Mouse (Mus musculus): ENCODE data around the gene Nrxn3. TPM values are rescaled to one million over a fixed set of nuclear protein-coding genes. Genes with fewer than 3 reads are reported as not detected.
A peak's percentile ranks its signal among the peaks of the same experiment; 100 is the strongest.

Gene Nrxn3
- polyA plus RNA-seq, 1 experiment from 2014 or later: 42.5 TPM

DNA sequence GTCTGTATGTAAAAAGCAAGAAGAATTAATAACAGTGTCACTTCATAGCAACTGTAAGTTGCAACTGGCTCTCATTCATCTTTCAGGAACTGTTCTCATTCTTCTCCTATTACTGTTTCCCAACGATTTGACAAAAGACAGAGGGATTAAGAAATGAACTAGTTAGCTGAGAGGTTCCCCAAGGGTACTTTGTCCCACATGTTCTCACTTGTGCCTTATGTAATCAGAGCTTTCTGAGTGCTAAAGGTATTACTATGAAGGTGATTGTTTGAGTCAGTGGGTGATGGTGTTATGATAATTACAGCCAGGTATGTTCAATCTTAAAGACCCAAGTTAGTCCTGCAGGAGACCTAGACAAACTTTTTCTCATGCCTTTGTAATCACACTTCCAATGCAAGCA is 918.8 kb downstream of the Nrxn3 start:
- no peak overlapping the region for H3K4me3 ChIP-seq
- H3K27ac ChIP-seq (replicated peaks): no peak overlapping the region
- H3K9me3 ChIP-seq: no peaks in the 10 kb centered on the region
- ATAC-seq (ENCODE audit: low FRiP score, low read depth): no peak
- H3K36me3 ChIP-seq: no peaks in the 10 kb centered on the region
- H3K9ac ChIP-seq (replicated peaks): no peak overlapping the region
- H3K4me2 ChIP-seq (replicated peaks): no peak overlapping the region
- 27% methylated on average over 1 of the region's 1 CpGs for WGBS
- no peaks in the 10 kb centered on the region for H3K27me3 ChIP-seq
- H3K4me1 ChIP-seq: no peaks in the 10 kb centered on the region

DNA sequence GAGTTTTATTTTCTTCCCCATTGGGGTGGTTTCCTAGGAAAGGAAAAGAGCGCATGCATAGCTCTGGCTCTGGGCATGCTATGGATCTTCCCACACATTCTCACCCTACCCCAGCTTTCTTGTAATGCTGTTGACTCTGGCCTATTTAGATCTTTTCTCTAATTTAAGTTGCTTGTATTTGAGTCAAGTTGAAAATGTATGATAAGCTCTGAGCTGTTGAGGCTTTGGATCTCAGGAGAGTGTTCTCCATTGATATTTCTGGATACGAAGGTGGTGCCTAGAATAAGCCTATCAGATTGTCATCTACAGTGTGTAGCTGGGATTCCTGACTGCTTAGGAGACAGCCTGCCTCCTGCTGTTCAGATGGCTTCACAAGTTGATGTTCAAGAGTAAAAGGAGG is 930.5 kb downstream of the Nrxn3 start:
- no peaks in the 10 kb centered on the region for H3K27me3 ChIP-seq
- no peak overlapping the region for H3K4me2 ChIP-seq (replicated peaks)
- H3K4me1 ChIP-seq: no peaks in the 10 kb centered on the region
- WGBS: 83% methylated on average over 2 of the region's 2 CpGs
- no peaks in the 10 kb centered on the region for H3K36me3 ChIP-seq
- H3K9ac ChIP-seq (replicated peaks): no peak overlapping the region
- no peak for ATAC-seq (ENCODE audit: low FRiP score, low read depth)
- H3K27ac ChIP-seq (replicated peaks): no peak overlapping the region
- H3K9me3 ChIP-seq: no peaks in the 10 kb centered on the region
- H3K4me3 ChIP-seq: no peak overlapping the region

DNA sequence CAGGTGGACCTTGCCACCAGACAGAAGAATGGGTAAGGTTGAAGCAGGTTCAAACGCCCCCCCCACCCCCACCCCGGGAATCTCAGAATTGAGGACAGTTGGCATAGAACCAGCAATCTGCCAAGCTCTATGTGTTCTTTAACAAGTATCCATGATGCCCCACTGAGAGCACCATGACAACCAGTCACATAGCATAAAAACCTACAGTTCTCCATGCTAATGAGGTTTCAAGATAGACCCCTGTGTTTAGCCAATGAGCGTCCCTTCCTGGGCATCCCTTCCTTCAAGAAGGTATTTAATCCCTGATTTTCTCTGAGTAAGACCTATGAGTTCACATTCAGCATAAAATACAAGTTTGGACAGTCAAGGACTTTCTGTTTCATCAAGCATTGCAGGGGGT is 938.5 kb downstream of the Nrxn3 start:
- Histone ChIP-seq H3K4me2 (replicated peaks) (no peak overlapping the region), H3K9me3 (no peaks in the 10 kb centered on the region), H3K9ac (replicated peaks) (no peak overlapping the region), H3K4me1 (peaks cover 8% of the 10 kb centered on the region; the same call in 1 of the 2 replicates), H3K27ac (replicated peaks) (no peak overlapping the region), H3K4me3 (no peak overlapping the region), H3K36me3 (no peaks in the 10 kb centered on the region), H3K27me3 (no peaks in the 10 kb centered on the region)
- 66% methylated on average over 3 of the region's 3 CpGs for WGBS
- peak; percentile 60 for ATAC-seq (ENCODE audit: low FRiP score, low read depth)

DNA sequence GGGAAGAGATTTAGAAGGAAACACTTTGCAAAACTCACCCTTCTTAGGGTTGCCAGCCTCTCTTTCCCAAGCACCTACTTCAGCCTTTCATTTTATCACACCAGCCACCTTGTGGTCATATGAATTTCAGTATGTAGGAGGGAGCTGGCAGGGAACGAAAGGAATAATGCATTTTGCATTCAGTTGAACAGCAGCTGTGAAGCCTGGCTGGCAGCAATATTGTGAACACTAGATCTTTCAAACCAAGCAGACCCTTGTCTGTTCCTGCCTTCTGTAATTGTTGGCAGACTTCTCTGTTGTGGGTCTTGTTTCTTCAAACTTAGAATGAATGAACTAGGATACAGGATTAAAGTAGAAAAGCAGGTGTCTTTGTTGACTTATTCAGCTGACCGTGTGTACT is 946.2 kb downstream of the Nrxn3 start:
- H3K4me3 ChIP-seq: no peak overlapping the region
- no peaks in the 10 kb centered on the region for H3K4me1 ChIP-seq
- no peaks in the 10 kb centered on the region for H3K36me3 ChIP-seq
- H3K27me3 ChIP-seq: no peaks in the 10 kb centered on the region
- no peak overlapping the region for H3K4me2 ChIP-seq (replicated peaks)
- ATAC-seq (ENCODE audit: low FRiP score, low read depth): no peak
- H3K9me3 ChIP-seq: no peaks in the 10 kb centered on the region
- no peak overlapping the region for H3K27ac ChIP-seq (replicated peaks)
- H3K9ac ChIP-seq (replicated peaks): no peak overlapping the region
- WGBS: 76% methylated on average over 2 of the region's 2 CpGs

DNA sequence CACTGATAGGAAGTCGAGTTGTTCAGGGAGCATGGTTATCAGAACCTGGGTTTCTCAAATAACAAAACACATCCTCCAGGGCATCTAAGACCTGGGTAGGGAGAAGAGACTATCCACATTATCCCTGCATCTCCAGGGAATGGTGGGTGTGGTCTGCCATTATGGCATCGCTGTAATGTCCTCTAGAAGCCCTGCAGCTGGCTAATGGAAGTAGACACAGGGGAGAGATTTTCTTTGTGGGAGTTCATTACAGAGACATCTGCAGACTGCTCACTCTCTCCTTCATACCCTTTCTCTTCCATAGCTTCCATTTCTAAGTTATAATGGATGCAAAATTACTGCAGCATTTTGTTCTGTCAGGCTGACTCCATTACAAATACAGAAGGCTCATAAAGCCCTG is 950.1 kb downstream of the Nrxn3 start:
- Histone ChIP-seq H3K36me3 (no peaks in the 10 kb centered on the region), H3K9ac (replicated peaks) (no peak overlapping the region), H3K4me1 (no peaks in the 10 kb centered on the region), H3K4me2 (replicated peaks) (no peak overlapping the region), H3K27ac (replicated peaks) (no peak overlapping the region), H3K27me3 (no peaks in the 10 kb centered on the region), H3K4me3 (no peak overlapping the region), H3K9me3 (no peaks in the 10 kb centered on the region)
- WGBS: 78% methylated on average over 2 of the region's 2 CpGs
- ATAC-seq (ENCODE audit: low FRiP score, low read depth): no peak

DNA sequence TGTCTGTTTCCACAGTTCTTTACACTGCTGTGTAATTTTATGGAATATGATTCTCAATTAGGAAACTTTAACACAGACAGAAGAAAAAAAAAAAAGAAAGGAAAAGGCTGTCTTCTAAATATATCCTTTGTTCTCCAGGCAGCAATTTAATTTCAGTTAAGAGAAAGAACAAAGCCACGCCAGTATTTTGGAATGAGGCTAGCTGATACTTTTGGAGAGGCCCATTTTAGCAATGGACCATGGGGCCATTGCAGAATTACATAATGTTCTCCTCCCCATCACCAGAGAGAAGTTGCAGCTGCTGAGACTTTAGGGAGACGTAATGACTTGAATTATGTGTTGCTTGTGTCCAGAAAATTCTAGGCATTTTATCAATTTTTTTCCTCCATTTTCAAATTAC is 963.0 kb downstream of the Nrxn3 start:
- 86% methylated on average over 2 of the region's 2 CpGs for WGBS
- Histone ChIP-seq H3K4me3 (no peak overlapping the region), H3K36me3 (no peaks in the 10 kb centered on the region), H3K27me3 (no peaks in the 10 kb centered on the region), H3K4me2 (replicated peaks) (no peak overlapping the region), H3K9me3 (no peaks in the 10 kb centered on the region), H3K9ac (replicated peaks) (no peak overlapping the region), H3K27ac (replicated peaks) (no peak overlapping the region), H3K4me1 (no peaks in the 10 kb centered on the region)
- no peak for ATAC-seq (ENCODE audit: low FRiP score, low read depth)

DNA sequence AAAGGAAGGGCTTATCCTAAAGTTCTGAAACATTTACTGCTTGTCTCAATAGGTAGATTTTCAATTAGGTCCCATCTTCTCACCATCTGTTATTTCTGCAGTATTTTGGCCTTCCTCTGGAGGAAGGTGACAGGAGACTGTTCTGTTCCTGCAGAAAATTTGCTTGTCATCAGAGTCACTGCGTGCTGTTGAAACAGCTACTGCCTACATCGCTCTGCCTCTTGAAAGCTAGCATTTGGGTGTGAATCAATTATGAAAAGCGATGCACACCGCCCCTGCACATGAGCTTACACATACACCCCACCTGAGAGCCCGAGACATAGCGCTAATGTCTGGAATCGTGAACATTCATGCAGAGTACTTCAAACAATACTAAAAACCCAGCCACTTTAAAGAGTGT is 966.4 kb downstream of the Nrxn3 start:
- H3K4me2 ChIP-seq (replicated peaks): no peak overlapping the region
- H3K27me3 ChIP-seq: no peaks in the 10 kb centered on the region
- H3K9me3 ChIP-seq: no peaks in the 10 kb centered on the region
- no peaks in the 10 kb centered on the region for H3K4me1 ChIP-seq
- no peak for ATAC-seq (ENCODE audit: low FRiP score, low read depth)
- H3K36me3 ChIP-seq: no peaks in the 10 kb centered on the region
- no peak overlapping the region for H3K9ac ChIP-seq (replicated peaks)
- no peak overlapping the region for H3K4me3 ChIP-seq
- no peak overlapping the region for H3K27ac ChIP-seq (replicated peaks)
- 93% methylated on average over 7 of the region's 7 CpGs for WGBS

DNA sequence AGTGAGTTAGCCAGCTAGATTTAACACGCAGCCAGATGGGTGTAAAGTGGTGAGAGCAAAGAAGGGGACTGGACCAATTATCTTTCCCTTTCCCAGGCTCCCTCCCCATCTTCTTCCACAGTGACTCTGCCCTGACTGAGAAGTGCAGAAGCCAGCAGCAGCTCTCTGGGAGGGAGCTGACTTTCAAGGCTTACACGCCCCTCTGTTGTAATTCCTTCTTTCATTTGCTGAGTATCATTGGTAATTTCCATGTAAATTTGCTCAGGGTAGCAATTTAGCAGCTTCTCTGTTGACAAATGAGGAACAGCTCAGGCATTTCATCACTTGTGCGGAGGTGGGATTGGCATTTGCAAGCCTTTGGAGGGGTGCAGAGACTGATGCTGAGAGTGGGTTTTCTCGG is 976.8 kb downstream of the Nrxn3 start:
- H3K27ac ChIP-seq (replicated peaks): no peak overlapping the region
- WGBS: 5% methylated on average over 4 of the region's 4 CpGs
- no peak overlapping the region for H3K4me3 ChIP-seq
- no peaks in the 10 kb centered on the region for H3K36me3 ChIP-seq
- no peaks in the 10 kb centered on the region; the same call in 1 of the 2 replicates for H3K27me3 ChIP-seq
- no peaks in the 10 kb centered on the region for H3K9me3 ChIP-seq
- no peak overlapping the region for H3K4me2 ChIP-seq (replicated peaks)
- no peak for ATAC-seq (ENCODE audit: low FRiP score, low read depth)
- no peak overlapping the region for H3K9ac ChIP-seq (replicated peaks)
- 0 out of 2 replicates have a peak, but pooled peaks cover 2% of the 10 kb centered on the region for H3K4me1 ChIP-seq

DNA sequence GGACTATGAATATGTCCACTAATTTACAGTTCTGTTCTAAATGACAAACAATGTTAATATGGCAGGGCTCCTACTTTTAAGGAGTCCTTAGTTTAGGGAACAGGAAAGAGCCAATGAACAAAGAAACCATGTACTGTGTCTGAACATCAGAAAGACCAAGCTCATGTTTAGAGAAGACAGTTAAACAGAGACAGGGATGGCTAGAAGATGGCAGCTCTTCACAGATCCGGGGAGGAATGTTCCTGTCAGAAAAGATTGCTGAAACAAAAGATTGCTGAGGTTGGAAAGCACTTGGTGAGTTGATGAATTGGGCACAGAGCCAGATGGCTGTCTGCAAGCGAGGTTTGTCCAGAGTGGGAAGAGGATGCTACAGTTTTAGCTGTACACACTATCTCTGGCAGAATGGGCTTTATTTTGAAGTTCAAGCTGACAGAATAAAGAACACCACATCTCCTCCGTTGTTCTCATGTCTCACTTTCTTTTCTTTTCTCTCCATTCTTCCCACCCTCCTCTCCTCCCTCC is 978.3 kb downstream of the Nrxn3 start:
- ATAC-seq (ENCODE audit: low FRiP score, low read depth): no peak
- Histone ChIP-seq H3K27me3 (no peaks in the 10 kb centered on the region; the same call in 1 of the 2 replicates), H3K4me2 (replicated peaks) (no peak overlapping the region), H3K27ac (replicated peaks) (no peak overlapping the region), H3K9ac (replicated peaks) (no peak overlapping the region), H3K4me3 (no peak overlapping the region), H3K9me3 (no peaks in the 10 kb centered on the region), H3K36me3 (no peaks in the 10 kb centered on the region), H3K4me1 (0 out of 2 replicates have a peak, but pooled peaks cover 2% of the 10 kb centered on the region)
- WGBS: 72% methylated on average over 3 of the region's 3 CpGs

DNA sequence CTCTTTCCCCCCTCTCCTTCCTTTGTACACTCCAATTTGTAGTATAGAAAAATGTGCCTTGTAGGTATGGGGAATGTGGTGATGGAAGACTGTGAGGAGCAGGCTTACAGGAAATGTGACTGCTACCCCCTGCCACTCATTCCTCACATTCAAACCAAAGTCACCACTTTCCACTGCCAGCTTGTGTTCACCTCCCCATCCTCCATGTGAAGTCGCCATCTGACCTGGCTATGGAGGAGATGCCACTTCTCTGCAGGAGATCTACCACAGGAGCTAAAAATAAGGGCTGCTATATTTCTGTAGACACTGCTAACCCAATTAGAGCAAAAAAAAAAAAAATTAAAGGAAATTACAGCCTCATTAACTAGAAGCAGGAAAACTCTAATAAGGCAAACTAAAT is 980.3 kb downstream of the Nrxn3 start:
- H3K9me3 ChIP-seq: no peaks in the 10 kb centered on the region
- WGBS: 83% methylated on average over 1 of the region's 1 CpGs
- H3K9ac ChIP-seq (replicated peaks): no peak overlapping the region
- H3K36me3 ChIP-seq: no peaks in the 10 kb centered on the region
- H3K27ac ChIP-seq (replicated peaks): no peak overlapping the region
- no peak overlapping the region for H3K4me3 ChIP-seq
- ATAC-seq (ENCODE audit: low FRiP score, low read depth): no peak
- H3K4me1 ChIP-seq: 0 out of 2 replicates have a peak, but pooled peaks cover 2% of the 10 kb centered on the region
- H3K4me2 ChIP-seq (replicated peaks): no peak overlapping the region
- no peaks in the 10 kb centered on the region; the same call in 1 of the 2 replicates for H3K27me3 ChIP-seq

DNA sequence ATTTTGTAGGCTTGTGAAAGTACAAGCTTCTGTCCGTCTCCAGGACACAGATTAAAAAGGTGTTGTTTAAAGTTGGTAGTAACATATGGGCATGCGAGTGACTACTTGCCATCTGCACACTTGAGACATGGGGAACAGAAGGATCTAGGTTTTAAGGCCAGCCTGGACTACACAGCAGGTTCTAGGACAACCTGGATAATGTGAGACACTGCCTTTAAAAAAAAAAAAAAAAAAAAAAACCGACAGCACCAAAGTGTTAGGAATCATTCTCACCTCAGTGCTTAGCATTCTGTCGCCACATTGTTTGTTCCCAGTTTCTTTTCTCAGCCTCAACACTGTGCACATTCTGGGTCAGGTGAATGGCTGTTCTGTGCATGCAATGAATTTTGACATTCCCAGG is 985.2 kb downstream of the Nrxn3 start:
- H3K36me3 ChIP-seq: no peaks in the 10 kb centered on the region
- no peak for ATAC-seq (ENCODE audit: low FRiP score, low read depth)
- H3K9me3 ChIP-seq: no peaks in the 10 kb centered on the region
- H3K4me2 ChIP-seq (replicated peaks): no peak overlapping the region
- no peak overlapping the region for H3K9ac ChIP-seq (replicated peaks)
- no peaks in the 10 kb centered on the region for H3K4me1 ChIP-seq
- 73% methylated on average over 4 of the region's 4 CpGs for WGBS
- H3K27ac ChIP-seq (replicated peaks): no peak overlapping the region
- H3K27me3 ChIP-seq: no peaks in the 10 kb centered on the region
- no peak overlapping the region for H3K4me3 ChIP-seq

DNA sequence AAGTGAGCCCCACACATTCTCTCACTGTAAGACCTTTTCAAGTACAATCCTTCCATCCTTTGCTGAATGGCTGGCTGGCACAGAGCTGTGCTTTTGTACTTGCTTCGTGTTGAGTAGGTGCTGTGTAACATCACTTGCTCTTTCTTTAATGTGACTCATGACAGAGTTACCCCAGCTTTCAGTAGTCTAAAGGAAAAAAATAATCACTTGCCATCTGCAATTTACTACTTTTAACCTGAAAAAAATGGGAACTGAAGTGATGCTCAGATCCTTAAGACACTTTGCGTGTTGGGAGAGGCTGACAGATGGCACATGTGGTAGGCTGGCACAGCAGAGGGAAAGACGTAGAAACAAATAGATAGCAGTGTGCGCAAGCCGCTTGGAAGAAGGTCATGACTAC is 987.8 kb downstream of the Nrxn3 start:
- ATAC-seq (ENCODE audit: low FRiP score, low read depth): no peak
- H3K4me3 ChIP-seq: no peak overlapping the region
- H3K4me2 ChIP-seq (replicated peaks): no peak overlapping the region
- no peaks in the 10 kb centered on the region for H3K36me3 ChIP-seq
- no peak overlapping the region for H3K27ac ChIP-seq (replicated peaks)
- H3K9me3 ChIP-seq: no peaks in the 10 kb centered on the region
- H3K4me1 ChIP-seq: no peaks in the 10 kb centered on the region
- no peaks in the 10 kb centered on the region for H3K27me3 ChIP-seq
- WGBS: 95% methylated on average over 5 of the region's 5 CpGs
- H3K9ac ChIP-seq (replicated peaks): no peak overlapping the region

DNA sequence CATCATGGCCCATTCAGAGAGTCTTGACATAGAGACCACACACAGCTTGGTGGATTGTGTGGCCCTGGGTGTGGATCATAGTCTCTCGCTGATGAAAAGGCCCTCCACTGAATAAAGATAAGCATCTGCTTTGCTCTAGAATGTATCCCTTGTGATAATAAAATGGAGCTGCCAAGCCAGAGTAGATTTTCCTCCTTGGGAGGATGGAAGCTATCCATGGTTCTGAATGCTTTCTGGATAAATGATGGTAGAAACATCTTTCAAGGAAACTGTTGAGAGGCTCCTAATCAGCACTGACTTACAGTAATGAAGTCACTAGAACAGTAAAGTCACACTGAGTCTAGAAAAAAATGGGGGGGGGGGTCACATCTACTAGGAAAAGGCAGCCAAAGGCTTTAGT is 989.1 kb downstream of the Nrxn3 start:
- no peaks in the 10 kb centered on the region for H3K27me3 ChIP-seq
- no peaks in the 10 kb centered on the region for H3K9me3 ChIP-seq
- no peak for ATAC-seq (ENCODE audit: low FRiP score, low read depth)
- no peaks in the 10 kb centered on the region for H3K36me3 ChIP-seq
- H3K27ac ChIP-seq (replicated peaks): no peak overlapping the region
- H3K4me1 ChIP-seq: no peaks in the 10 kb centered on the region
- no peak overlapping the region for H3K4me2 ChIP-seq (replicated peaks)
- H3K9ac ChIP-seq (replicated peaks): no peak overlapping the region
- 95% methylated on average over 1 of the region's 1 CpGs for WGBS
- H3K4me3 ChIP-seq: no peak overlapping the region

Measured in midbrain, embryonic 12.5 days (tissue).